Mouse (Mus musculus): ENCODE measurements around the gene Rps2.

The Rps2 gene

DNA sequence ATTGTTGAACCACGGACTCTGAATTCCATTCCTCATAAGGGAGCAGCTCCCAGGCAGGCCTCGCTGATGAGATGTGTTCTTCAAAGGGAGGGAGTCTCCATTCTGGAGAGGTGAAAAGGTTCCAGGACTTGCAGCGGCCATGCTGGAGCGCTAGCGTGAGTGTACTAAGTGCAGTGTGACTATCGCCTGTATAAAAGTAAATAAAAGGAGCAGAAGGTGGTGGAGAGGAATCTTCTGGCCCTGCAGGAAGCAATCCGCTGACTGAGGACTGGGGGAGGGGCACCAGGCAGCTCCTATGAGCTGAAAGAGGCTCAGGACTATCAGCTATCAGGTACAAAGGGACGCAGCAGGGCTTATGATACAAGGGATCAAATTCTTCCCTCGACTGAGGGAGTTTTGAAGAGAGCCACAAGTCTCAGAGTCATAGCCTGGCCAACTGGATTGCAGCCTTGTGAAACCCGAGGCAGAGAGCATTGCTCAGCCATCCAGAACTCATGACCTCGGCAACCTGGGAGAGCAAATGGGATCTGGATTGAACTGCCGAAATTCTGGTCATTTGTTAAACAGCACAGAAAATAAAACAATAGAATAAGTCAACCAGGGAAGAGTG is 48.5 kb downstream of the Rps2 start:
- peak; percentile 26 for DNase-seq (ENCODE audit: low spot score)

DNA sequence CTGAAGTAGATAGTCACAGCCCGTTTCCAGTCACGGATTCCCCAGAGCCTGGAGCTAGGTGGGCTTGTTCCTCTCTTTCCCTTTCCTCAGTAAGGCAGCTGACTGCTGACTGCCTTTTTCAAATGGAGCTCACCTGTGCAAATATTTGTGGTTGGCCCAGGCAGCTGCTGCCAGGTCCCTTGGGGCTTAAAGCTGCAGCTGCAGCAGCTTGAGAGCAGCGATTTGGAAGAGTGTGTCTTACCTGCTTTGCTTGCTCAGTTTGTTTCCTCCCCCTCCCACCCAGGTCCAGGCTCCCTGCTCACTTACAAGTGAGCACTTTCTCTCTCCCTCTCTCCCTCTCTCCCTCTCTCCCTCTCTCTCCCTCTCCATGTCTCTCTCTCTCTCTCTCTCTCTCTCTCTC is 51.2 kb downstream of the Rps2 start:
- DNase-seq (ENCODE audit: low spot score), result peak; percentile 49

Data from yolk sac, embryonic 10.5 days (tissue).